Mouse (Mus musculus): ENCODE measurements around the gene 1700019N19Rik. TPM values are rescaled to one million over a fixed set of nuclear protein-coding genes. Genes with fewer than 3 reads are reported as not detected.

Gene 1700019N19Rik
- not detected in 2 replicates for polyA plus RNA-seq (2012; rRNA removed)

DNA sequence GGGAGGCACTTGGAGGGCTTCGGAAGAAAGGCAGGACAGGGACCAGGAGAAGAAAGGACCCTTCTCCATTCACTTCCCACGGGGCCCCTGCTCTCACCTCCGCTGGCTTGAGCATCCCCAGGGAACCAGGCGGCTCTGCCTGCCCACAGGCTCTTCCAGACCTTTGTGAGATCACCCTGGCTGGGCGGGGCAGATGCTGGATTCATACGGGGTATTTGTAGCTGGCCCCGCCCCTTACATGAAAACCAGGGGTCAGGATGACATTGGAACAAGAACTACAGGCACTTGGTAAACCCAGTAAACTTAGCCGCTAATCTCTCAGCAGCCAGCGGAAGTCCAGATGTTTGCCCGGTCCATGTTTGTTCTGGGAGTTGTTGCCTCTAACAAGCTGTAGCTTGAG, at the start of gene 1700019N19Rik:
TSS of gene 1700019N19Rik (minus strand) at position 178 of the 400 bp plus-strand sequence.

DNA sequence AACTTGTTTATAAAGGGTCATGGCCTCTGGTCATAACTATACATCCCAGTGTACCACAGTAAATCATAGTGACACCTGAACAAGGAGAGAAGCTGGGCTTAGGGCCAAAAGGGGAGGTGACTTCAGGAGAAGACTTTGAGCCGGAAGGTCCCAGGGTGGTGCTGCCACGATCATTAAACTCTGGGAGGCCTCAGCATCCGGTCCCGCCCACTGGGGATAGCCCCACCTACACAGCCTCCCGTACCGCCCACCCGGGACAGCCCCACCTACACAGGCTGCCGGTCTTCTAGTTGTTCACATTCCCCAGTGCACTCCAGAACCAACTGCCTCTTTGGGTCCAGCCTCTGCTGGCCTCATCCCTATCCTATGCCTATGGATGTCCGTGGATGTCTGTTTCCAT, 34.8 kb downstream of the 1700019N19Rik start, which contains the start of gene Pnliprp2:
TSS of gene Pnliprp2 (plus strand) at position 297 of the 400 bp plus-strand sequence.

Other genes with a start within 250 kb of the 1700019N19Rik start
- gene Pnlip, start 142.0 kb downstream of the 1700019N19Rik start, polyA plus RNA-seq (2012; rRNA removed): 0.38 and 0.83 TPM in 2 replicates
- gene Pnliprp1, start 65.6 kb downstream of the 1700019N19Rik start, polyA plus RNA-seq (2012; rRNA removed): 13.8 and 16.5 TPM in 2 replicates
- gene Pnliprp2, start 34.7 kb downstream of the 1700019N19Rik start, polyA plus RNA-seq (2012; rRNA removed): 45.1 and 55.6 TPM in 2 replicates
- gene Eno4, start 149.0 kb upstream of the 1700019N19Rik start, polyA plus RNA-seq (2012; rRNA removed): not detected in 2 replicates
- 1.8 and 3.9 TPM in 2 replicates for gene Hspa12a, start 149.2 kb upstream of the 1700019N19Rik start, polyA plus RNA-seq (2012; rRNA removed)

Measured in stomach, adult 2 months (tissue).